Comparison of ENCODE assay signal across 8 mouse cellular contexts in the genomic region with DNA sequence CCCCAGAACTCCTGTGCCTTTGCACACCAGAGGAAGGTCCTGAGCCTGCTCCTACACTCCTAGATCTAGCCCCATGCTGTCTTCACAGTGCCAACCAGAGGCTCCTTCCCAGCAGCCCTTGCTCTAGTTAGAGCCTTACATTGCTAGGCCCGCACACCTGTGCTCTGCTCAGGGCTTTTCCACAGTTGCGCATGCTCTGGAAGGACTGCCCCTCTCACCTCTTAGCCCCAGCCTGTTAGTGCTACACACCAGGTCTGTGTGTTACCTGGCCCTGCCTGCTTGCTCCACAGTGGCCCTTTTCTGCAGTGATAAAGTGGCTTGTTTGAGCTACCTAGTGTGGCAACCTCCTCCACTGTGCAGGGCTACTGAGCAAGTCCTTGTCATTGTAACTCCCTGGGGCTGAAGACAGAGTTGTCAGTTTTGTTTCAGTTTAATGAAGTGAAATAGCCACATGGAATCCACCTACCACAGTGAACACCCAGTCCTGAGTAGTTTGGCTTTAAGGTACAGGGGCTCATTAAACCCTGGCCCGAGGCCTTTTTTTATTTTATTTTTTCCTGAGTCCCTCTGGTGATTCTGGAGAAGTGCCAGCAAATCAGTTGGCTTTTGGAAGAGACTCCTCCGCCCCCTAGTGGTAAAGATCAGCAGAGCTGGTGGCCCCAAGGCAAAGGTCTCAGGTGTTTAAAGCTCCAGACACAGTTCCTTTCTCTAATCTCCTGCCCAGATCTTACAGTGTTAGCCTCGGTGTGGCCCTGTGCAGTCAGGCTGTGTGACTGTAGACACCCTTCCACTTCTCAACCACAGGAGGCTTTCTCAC. TPM values are rescaled to one million over a fixed set of nuclear protein-coding genes. Genes with fewer than 3 reads are reported as not detected.
A peak's percentile ranks its signal among the peaks of the same experiment; 100 is the strongest.
DNase-seq lines count a peak whose midpoint lies in the region; ATAC-seq and TF ChIP-seq lines count a peak whose summit lies in the region.

No protein-coding gene starts in this region.

- H3K27me3 ChIP-seq in CH12.LX (replicated peaks) = no peaks in the 10 kb centered on the region
- no peaks in the 10 kb centered on the region for H3K27me3 ChIP-seq in embryonic facial prominence, embryonic 11.5 days (ENCODE audit: control insufficient read depth, insufficient read depth, low read length)
- H3K27me3 ChIP-seq in heart, postnatal 0 days (ENCODE audit: control insufficient read depth, insufficient read depth, low read length) = no peaks in the 10 kb centered on the region
- no peaks in the 10 kb centered on the region for H3K27me3 ChIP-seq in liver, embryonic 15.5 days
- H3K27me3 ChIP-seq in neural tube, embryonic 13.5 days = no peaks in the 10 kb centered on the region
- no peaks in the 10 kb centered on the region for H3K27me3 ChIP-seq in thymus, adult 2 months (ENCODE audit: control insufficient read depth, insufficient read depth, low read length)

- no peak overlapping the region for H3K27ac ChIP-seq in CH12.LX (ENCODE audit: insufficient read depth, low read depth)
- no peak overlapping the region for H3K27ac ChIP-seq in embryonic facial prominence, embryonic 11.5 days (replicated peaks; ENCODE audit: low read depth, low read length)
- no peak overlapping the region for H3K27ac ChIP-seq in heart, postnatal 0 days (ENCODE audit: low read depth)
- H3K27ac ChIP-seq in liver, embryonic 15.5 days (replicated peaks) = peak overlapping the region; percentile 65
- peak overlapping the region; percentile 18; the same call in 1 of the 2 replicates for H3K27ac ChIP-seq in neural tube, embryonic 13.5 days (replicated peaks)
- H3K27ac ChIP-seq in thymus, adult 2 months (ENCODE audit: control insufficient read depth, insufficient read depth, low read length) = no peak overlapping the region

- peak; percentile 70 for DNase-seq in CH12.LX (ENCODE audit: extremely low read depth)
- DNase-seq in adrenal gland, postnatal 14 days = peak; percentile 86
- peak; percentile 85 for DNase-seq in embryonic facial prominence, embryonic 11.5 days (ENCODE audit: low spot score)
- peak; percentile 74 for DNase-seq in heart, postnatal 0 days (ENCODE audit: low spot score)
- DNase-seq in kidney, postnatal 14 days = peak; percentile 84
- DNase-seq in thymus, adult 2 months = peak; percentile 72

- no peaks in the 10 kb centered on the region for H3K79me2 ChIP-seq in CH12.LX (replicated peaks; ENCODE audit: control insufficient read depth, extremely low read depth, insufficient read depth, poor library complexity, severe bottlenecking)

- no peak overlapping the region for H3K4me2 ChIP-seq in CH12.LX (ENCODE audit: insufficient read depth, low read depth, poor library complexity, severe bottlenecking)
- H3K4me2 ChIP-seq in embryonic facial prominence, embryonic 11.5 days (ENCODE audit: low read depth, low read length) = no peak overlapping the region
- H3K4me2 ChIP-seq in heart, postnatal 0 days (ENCODE audit: low read depth, low read length) = no peak overlapping the region
- no peak overlapping the region for H3K4me2 ChIP-seq in liver, embryonic 15.5 days
- H3K4me2 ChIP-seq in neural tube, embryonic 13.5 days = no peak overlapping the region

- TF ChIP-seq EP300 in CH12.LX (IDR thresholded peaks at IDR 0.05; ENCODE audit: low read length) = no peak
- 0 out of 2 replicates have a peak, but pooled peaks have one; percentile 20 for TF ChIP-seq EP300 in heart, postnatal 0 days (IDR thresholded peaks at IDR 0.05; ENCODE audit: low read depth)

- peak; percentile 77 to 86 for TF ChIP-seq CTCF in CH12.LX (conservative IDR thresholded peaks at IDR 0.05 in 1 of 2, IDR thresholded peaks at IDR 0.05 in 1 of 2; ENCODE audit: low read depth in 2 of 2, low read length in 2 of 2)
- peak; percentile 73 for TF ChIP-seq CTCF in heart, postnatal 0 days (IDR thresholded peaks at IDR 0.05; ENCODE audit: low read depth)
- TF ChIP-seq CTCF in thymus, adult 2 months (IDR thresholded peaks at IDR 0.05; ENCODE audit: borderline replicate concordance, control insufficient read depth, extremely low read depth, insufficient read depth, low read length, poor library complexity) = no peak

- H3K9me3 ChIP-seq in CH12.LX (replicated peaks; ENCODE audit: low read length) = peaks cover 6% of the 10 kb centered on the region
- no peaks in the 10 kb centered on the region for H3K9me3 ChIP-seq in embryonic facial prominence, embryonic 11.5 days (replicated peaks; ENCODE audit: control insufficient read depth, low read length)
- 0 out of 2 replicates have a peak, but pooled peaks cover 3% of the 10 kb centered on the region for H3K9me3 ChIP-seq in heart, postnatal 0 days (replicated peaks; ENCODE audit: control insufficient read depth, low read length)
- H3K9me3 ChIP-seq in liver, embryonic 15.5 days (replicated peaks) = 0 out of 2 replicates have a peak, but pooled peaks cover 4% of the 10 kb centered on the region
- H3K9me3 ChIP-seq in neural tube, embryonic 13.5 days = no peaks in the 10 kb centered on the region

- dilution Hi-C loops in CH12.LX (cut with MboI; ENCODE audit: extremely low pct_ligation_motif_present, extremely low pct_unique_long_range_greater_than_20kb, low sequenced_read_pairs) = no loop called here

- WGBS in embryonic facial prominence, embryonic 11.5 days = 45% methylated on average over 5 of the region's 5 CpGs
- WGBS in heart, postnatal 0 days = 36% methylated on average over 5 of the region's 5 CpGs
- WGBS in liver, embryonic 15.5 days (ENCODE audit: insufficient replicate concordance) = 39% methylated on average over 5 of the region's 5 CpGs
- 44% methylated on average over 5 of the region's 5 CpGs for WGBS in neural tube, embryonic 13.5 days
- 39% methylated on average over 5 of the region's 5 CpGs for WGBS in thymus, adult 2 months

- H3K4me1 ChIP-seq in CH12.LX (ENCODE audit: control insufficient read depth in 1 of 2, insufficient read depth in 2 of 2) = no peaks in the 10 kb centered on the region
- no peaks in the 10 kb centered on the region for H3K4me1 ChIP-seq in embryonic facial prominence, embryonic 11.5 days (ENCODE audit: control insufficient read depth, insufficient read depth, low read length)
- no peaks in the 10 kb centered on the region for H3K4me1 ChIP-seq in heart, postnatal 0 days (ENCODE audit: control insufficient read depth, insufficient read depth)
- peaks cover 39% of the 10 kb centered on the region for H3K4me1 ChIP-seq in liver, embryonic 15.5 days (replicated peaks)
- H3K4me1 ChIP-seq in neural tube, embryonic 13.5 days (replicated peaks) = peaks cover 15% of the 10 kb centered on the region; the same call in 1 of the 2 replicates
- H3K4me1 ChIP-seq in thymus, adult 2 months (replicated peaks; ENCODE audit: control insufficient read depth, insufficient read depth, low read length) = 0 out of 2 replicates have a peak, but pooled peaks cover 1% of the 10 kb centered on the region

- peak; percentile 72 for TF ChIP-seq RAD21 in CH12.LX (IDR thresholded peaks at IDR 0.05; ENCODE audit: low read depth, low read length)

- no peak overlapping the region for H3K4me3 ChIP-seq in CH12.LX (replicated peaks in 1 of 3; ENCODE audit: low read depth in 2 of 3, low read length in 2 of 3, poor library complexity in 1 of 3)
- H3K4me3 ChIP-seq in embryonic facial prominence, embryonic 11.5 days (ENCODE audit: low read depth, low read length) = no peak overlapping the region
- H3K4me3 ChIP-seq in heart, postnatal 0 days (ENCODE audit: low read depth, low read length) = no peak overlapping the region
- no peak overlapping the region for H3K4me3 ChIP-seq in liver, embryonic 15.5 days (replicated peaks)
- H3K4me3 ChIP-seq in neural tube, embryonic 13.5 days = no peak overlapping the region
- no peak overlapping the region for H3K4me3 ChIP-seq in thymus, adult 2 months (ENCODE audit: control insufficient read depth, insufficient read depth, low read length)

- ATAC-seq in embryonic facial prominence, embryonic 11.5 days (replicated peaks; ENCODE audit: insufficient number of reproducible peaks, low FRiP score, low TSS enrichment, low read depth) = 0 out of 2 replicates have a peak, but pooled peaks have one; percentile 31
- peak; percentile 57 for ATAC-seq in heart, postnatal 0 days (ENCODE audit: insufficient read depth, low read depth)
- ATAC-seq in liver, embryonic 15.5 days (ENCODE audit: insufficient read depth) = no peak
- ATAC-seq in neural tube, embryonic 13.5 days (ENCODE audit: low read depth) = peak; percentile 29; the same call in 1 of the 2 replicates

- H3K9ac ChIP-seq in CH12.LX (ENCODE audit: insufficient read depth, low read depth) = no peak overlapping the region
- no peak overlapping the region for H3K9ac ChIP-seq in embryonic facial prominence, embryonic 11.5 days (replicated peaks; ENCODE audit: low read length)
- H3K9ac ChIP-seq in heart, postnatal 0 days (replicated peaks; ENCODE audit: low read depth, low read length) = no peak overlapping the region; the same call in 1 of the 2 replicates
- no peak overlapping the region for H3K9ac ChIP-seq in liver, embryonic 15.5 days
- peak overlapping the region; percentile 13; the same call in 1 of the 2 replicates for H3K9ac ChIP-seq in neural tube, embryonic 13.5 days

- no peak for TF ChIP-seq POLR2A in CH12.LX (IDR thresholded peaks at IDR 0.05; ENCODE audit: low read depth, low read length)
- TF ChIP-seq POLR2A in thymus, adult 2 months (IDR thresholded peaks at IDR 0.05; ENCODE audit: control insufficient read depth, extremely low read depth, insufficient read depth, low read length, poor library complexity) = no peak

- in situ Hi-C loops in CH12.LX (cut with MboI; ENCODE audit: low pct_ligation_motif_present, low pct_unique_long_range_greater_than_20kb, low sequenced_read_pairs) = no loop called here

- peaks cover 35 to 86% of the 10 kb centered on the region in 2 experiments for H3K36me3 ChIP-seq in CH12.LX (replicated peaks in 1 of 2; ENCODE audit: control insufficient read depth in 1 of 2, insufficient read depth in 1 of 2, low read length in 1 of 2)
- H3K36me3 ChIP-seq in embryonic facial prominence, embryonic 11.5 days (replicated peaks; ENCODE audit: control insufficient read depth, insufficient read depth, low read depth, low read length) = peaks cover 6% of the 10 kb centered on the region
- peaks cover 34% of the 10 kb centered on the region for H3K36me3 ChIP-seq in heart, postnatal 0 days (replicated peaks; ENCODE audit: control insufficient read depth, insufficient read depth, low read length)
- H3K36me3 ChIP-seq in liver, embryonic 15.5 days (replicated peaks) = peaks cover 76% of the 10 kb centered on the region
- peaks cover 61% of the 10 kb centered on the region for H3K36me3 ChIP-seq in neural tube, embryonic 13.5 days
- H3K36me3 ChIP-seq in thymus, adult 2 months (ENCODE audit: control insufficient read depth, insufficient read depth, low read length) = peaks cover 19% of the 10 kb centered on the region

RNA-seq across cellular contexts. Expression of a gene that starts 7.3 kb away (rescaled TPM):
- 19.1 and 20.5 TPM in 2 replicates for total RNA-seq in CH12.LX (2012; rRNA removed)
- 16.9 and 19.9 TPM in 2 replicates for total RNA-seq in CH12.LX (2014; rRNA removed)
- 24.6 and 26.8 TPM in 2 replicates for polyA plus RNA-seq in CH12.LX (2012; ENCODE audit: insufficient read length, low read depth)
- total RNA-seq in adrenal gland, postnatal 14 days (2021) = 17.3 and 26.7 TPM in 2 replicates
- polyA plus RNA-seq in embryonic facial prominence, embryonic 11.5 days (2014; fragmentation: Nextera tagmentation; extraction: Ambion mirVana) = 13.8 and 18.6 TPM in 2 replicates
- total RNA-seq in heart, postnatal 0 days (2014; rRNA removed; ENCODE audit: low replicate concordance) = 15.5 and 30.2 TPM in 2 replicates
- 13.1 and 13.5 TPM in 2 replicates for polyA plus RNA-seq in heart, postnatal 0 days (2015; fragmentation: Nextera tagmentation; extraction: Ambion mirVana)
- polyA plus RNA-seq in liver, embryonic 15.5 days (2015; fragmentation: Nextera tagmentation; extraction: Ambion mirVana) = 14.8 and 15.9 TPM in 2 replicates
- 36.2 and 37.7 TPM in 2 replicates for polyA plus RNA-seq in neural tube, embryonic 13.5 days (2015; fragmentation: Nextera tagmentation; extraction: Ambion mirVana)
- polyA plus RNA-seq in thymus, adult 2 months (2012; rRNA removed) = 166 and 168 TPM in 2 replicates

RNA-seq across cellular contexts. Expression of a gene that starts 36.7 kb away (rescaled TPM):
- total RNA-seq in CH12.LX (2012; rRNA removed) = 7.6 and 10.5 TPM in 2 replicates
- total RNA-seq in CH12.LX (2014; rRNA removed) = 12.9 and 14.3 TPM in 2 replicates
- 8.2 and 10.6 TPM in 2 replicates for polyA plus RNA-seq in CH12.LX (2012; ENCODE audit: insufficient read length, low read depth)
- total RNA-seq in adrenal gland, postnatal 14 days (2021) = 4.9 and 7.3 TPM in 2 replicates
- polyA plus RNA-seq in embryonic facial prominence, embryonic 11.5 days (2014; fragmentation: Nextera tagmentation; extraction: Ambion mirVana) = 2.2 and 2.3 TPM in 2 replicates
- 0.69 and 2.0 TPM in 2 replicates for total RNA-seq in heart, postnatal 0 days (2014; rRNA removed; ENCODE audit: low replicate concordance)
- polyA plus RNA-seq in heart, postnatal 0 days (2015; fragmentation: Nextera tagmentation; extraction: Ambion mirVana) = 0.85 and 0.98 TPM in 2 replicates
- 127 and 144 TPM in 2 replicates for polyA plus RNA-seq in liver, embryonic 15.5 days (2015; fragmentation: Nextera tagmentation; extraction: Ambion mirVana)
- polyA plus RNA-seq in neural tube, embryonic 13.5 days (2015; fragmentation: Nextera tagmentation; extraction: Ambion mirVana) = 2.1 and 2.2 TPM in 2 replicates
- 402 and 429 TPM in 2 replicates for polyA plus RNA-seq in thymus, adult 2 months (2012; rRNA removed)

RNA-seq across cellular contexts. Expression of a gene that starts 45.4 kb away (rescaled TPM):
- total RNA-seq in CH12.LX (2012; rRNA removed) (not detected in 2 replicates), CH12.LX (2014; rRNA removed) (not detected in 2 replicates)
- polyA plus RNA-seq in CH12.LX (2012; ENCODE audit: insufficient read length, low read depth) = not detected in 2 replicates
- not detected in 2 replicates for total RNA-seq in adrenal gland, postnatal 14 days (2021)
- polyA plus RNA-seq in embryonic facial prominence, embryonic 11.5 days (2014; fragmentation: Nextera tagmentation; extraction: Ambion mirVana) = not detected in 2 replicates
- total RNA-seq in heart, postnatal 0 days (2014; rRNA removed; ENCODE audit: low replicate concordance) = not detected in 2 replicates
- polyA plus RNA-seq in heart, postnatal 0 days (2015; fragmentation: Nextera tagmentation; extraction: Ambion mirVana) = not detected in 2 replicates
- 0.18 TPM in 1 of 2 replicates, not detected in the other for polyA plus RNA-seq in liver, embryonic 15.5 days (2015; fragmentation: Nextera tagmentation; extraction: Ambion mirVana)
- not detected in 2 replicates for polyA plus RNA-seq in neural tube, embryonic 13.5 days (2015; fragmentation: Nextera tagmentation; extraction: Ambion mirVana)
- polyA plus RNA-seq in thymus, adult 2 months (2012; rRNA removed) = 0.97 and 3.0 TPM in 2 replicates

RNA-seq across cellular contexts. Expression of a gene that starts 55.5 kb away (rescaled TPM):
- 0.13 and 0.29 TPM in 2 replicates for total RNA-seq in CH12.LX (2012; rRNA removed)
- 0.69 and 0.72 TPM in 2 replicates for total RNA-seq in CH12.LX (2014; rRNA removed)
- polyA plus RNA-seq in CH12.LX (2012; ENCODE audit: insufficient read length, low read depth) = 0.26 and 0.57 TPM in 2 replicates
- total RNA-seq in adrenal gland, postnatal 14 days (2021) = 5.2 and 7.9 TPM in 2 replicates
- 1.1 and 2.1 TPM in 2 replicates for polyA plus RNA-seq in embryonic facial prominence, embryonic 11.5 days (2014; fragmentation: Nextera tagmentation; extraction: Ambion mirVana)
- total RNA-seq in heart, postnatal 0 days (2014; rRNA removed; ENCODE audit: low replicate concordance) = 13.1 and 16.0 TPM in 2 replicates
- 6.1 and 6.5 TPM in 2 replicates for polyA plus RNA-seq in heart, postnatal 0 days (2015; fragmentation: Nextera tagmentation; extraction: Ambion mirVana)
- polyA plus RNA-seq in liver, embryonic 15.5 days (2015; fragmentation: Nextera tagmentation; extraction: Ambion mirVana) = 5.8 and 6.5 TPM in 2 replicates
- polyA plus RNA-seq in neural tube, embryonic 13.5 days (2015; fragmentation: Nextera tagmentation; extraction: Ambion mirVana) = 1.3 and 2.2 TPM in 2 replicates
- polyA plus RNA-seq in thymus, adult 2 months (2012; rRNA removed) = 7.0 and 9.5 TPM in 2 replicates

RNA-seq across cellular contexts. Expression of a gene that starts 57.7 kb away (rescaled TPM):
- total RNA-seq in CH12.LX (2012; rRNA removed) (not detected in 2 replicates), CH12.LX (2014; rRNA removed) (not detected in 2 replicates)
- polyA plus RNA-seq in CH12.LX (2012; ENCODE audit: insufficient read length, low read depth) = not detected in 2 replicates
- total RNA-seq in adrenal gland, postnatal 14 days (2021) = not detected in 2 replicates
- polyA plus RNA-seq in embryonic facial prominence, embryonic 11.5 days (2014; fragmentation: Nextera tagmentation; extraction: Ambion mirVana) = not detected in 2 replicates
- total RNA-seq in heart, postnatal 0 days (2014; rRNA removed; ENCODE audit: low replicate concordance) = not detected in 2 replicates
- polyA plus RNA-seq in heart, postnatal 0 days (2015; fragmentation: Nextera tagmentation; extraction: Ambion mirVana) = not detected in 2 replicates
- not detected in 2 replicates for polyA plus RNA-seq in liver, embryonic 15.5 days (2015; fragmentation: Nextera tagmentation; extraction: Ambion mirVana)
- polyA plus RNA-seq in neural tube, embryonic 13.5 days (2015; fragmentation: Nextera tagmentation; extraction: Ambion mirVana) = not detected in 2 replicates
- 0.85 and 1.00 TPM in 2 replicates for polyA plus RNA-seq in thymus, adult 2 months (2012; rRNA removed)

Comparison
In these comparisons a context has a peak if more than half of its experiments do, and no peak if none do; other contexts are left out.
1. H3K27ac ChIP-seq: peak in liver, embryonic 15.5 days (single experiment) and neural tube, embryonic 13.5 days (single experiment); none in CH12.LX (single experiment), embryonic facial prominence, embryonic 11.5 days (single experiment), heart, postnatal 0 days (single experiment) and thymus, adult 2 months (single experiment).
2. RNA of a gene that starts 36.7 kb away (polyA plus RNA-seq): 402 to 429 TPM in thymus, adult 2 months and 127 to 144 TPM in liver, embryonic 15.5 days; 8.2 to 10.6 TPM in CH12.LX, 2.2 to 2.3 TPM in embryonic facial prominence, embryonic 11.5 days, 2.1 to 2.2 TPM in neural tube, embryonic 13.5 days and 0.85 to 0.98 TPM in heart, postnatal 0 days; every median in the first group is over 10 times any median in the second.
3. Peak in every context shown above with its lines, with median percentiles within 50 percentile points of each other: DNase-seq.